Mouse (Mus musculus) adrenal gland, adult 18-20 months (tissue): ENCODE data around the gene Pgls. TPM values are rescaled to one million over a fixed set of nuclear protein-coding genes. Genes with fewer than 3 reads are reported as not detected.

ENCODE experiments used
- DNase-seq, 2 experiments: peaks; one replicate each; pipeline ENCODE4 v3.0.0; 2021 to 2022; ENCODE audit warnings: low spot score in 2 of 2
- total RNA-seq, 2 experiments: library from RNA; stranded (reverse); gene quantifications; 1 replicate in 1 of 2; 2 replicates in 1 of 2; pipeline ENCODE4 v1.2.3; 2021

Pgls gene
- total RNA-seq, 2 experiments from 2014 or later, result 122 to 137 TPM

- DNase-seq, result peak in 1 of 2 experiments; percentile 50
Measured at GRCm38 (mm10) chr8:71568941-71569340, 23.0 kb upstream of the Pgls start.

GRCm38 (mm10) chr8:71569366-71570290 is 22.3 kb upstream of the Pgls start:
- DNase-seq, result peak; percentile 74 to 81

GRCm38 (mm10) chr8:71570291-71570954 is 21.6 kb upstream of the Pgls start:
- peak; percentile 84 to 85 for DNase-seq

GRCm38 (mm10) chr8:71572077-71572476 is 19.9 kb upstream of the Pgls start:
- no peak for DNase-seq

GRCm38 (mm10) chr8:71572847-71573633 is 18.9 kb upstream of the Pgls start:
- peak in 1 of 2 experiments; percentile 55 for DNase-seq

- DNase-seq, result no peak
Measured at GRCm38 (mm10) chr8:71574426-71574825, 17.6 kb upstream of the Pgls start.

GRCm38 (mm10) chr8:71575020-71575419 is 17.0 kb upstream of the Pgls start:
- no peak for DNase-seq

GRCm38 (mm10) chr8:71577856-71578387 is 14.1 kb upstream of the Pgls start:
- no peak for DNase-seq

- DNase-seq, result no peak
Measured at GRCm38 (mm10) chr8:71579009-71579408, 13.0 kb upstream of the Pgls start.

GRCm38 (mm10) chr8:71579476-71579875 is 12.5 kb upstream of the Pgls start:
- no peak for DNase-seq

- no peak for DNase-seq
Measured at GRCm38 (mm10) chr8:71580201-71580600, 11.8 kb upstream of the Pgls start.

GRCm38 (mm10) chr8:71586891-71587290 is 5.1 kb upstream of the Pgls start:
- peak in 1 of 2 experiments; percentile 60 for DNase-seq

GRCm38 (mm10) chr8:71588762-71589161 is 3.2 kb upstream of the Pgls start:
- DNase-seq, result no peak

- DNase-seq, result no peak
Measured at GRCm38 (mm10) chr8:71591017-71591416, 959 bp upstream of the Pgls start.

GRCm38 (mm10) chr8:71592374-71593170 is 596 bp downstream of the Pgls start:
- DNase-seq, result peak; percentile 77 to 78

GRCm38 (mm10) chr8:71593556-71594323 is 1.8 kb downstream of the Pgls start:
- no peak for DNase-seq

- no peak for DNase-seq
Measured at GRCm38 (mm10) chr8:71594324-71594722, 2.3 kb downstream of the Pgls start.

- DNase-seq, result peak; percentile 93
Measured at GRCm38 (mm10) chr8:71595862-71596261, 3.9 kb downstream of the Pgls start.

GRCm38 (mm10) chr8:71596384-71596783 is 4.4 kb downstream of the Pgls start:
- no peak for DNase-seq
